Mouse (Mus musculus): ENCODE results near the gene Rad51b. TPM values are rescaled to one million over a fixed set of nuclear protein-coding genes. Genes with fewer than 3 reads are reported as not detected.

The Rad51b gene
- polyA plus RNA-seq, 1 experiment: 13.8 TPM

- no peak overlapping the region for H3K4me3 ChIP-seq (ENCODE audit: low read depth, low read length)
- H3K4me1 ChIP-seq (ENCODE audit: control insufficient read depth, insufficient read depth, low read length): no peaks in the 10 kb centered on the region
- H3K36me3 ChIP-seq (ENCODE audit: control insufficient read depth, insufficient read depth, low read length, poor library complexity, severe bottlenecking): no peaks in the 10 kb centered on the region
- H3K27me3 ChIP-seq (ENCODE audit: control insufficient read depth, insufficient read depth, low read length, poor library complexity, severe bottlenecking): no peaks in the 10 kb centered on the region
- no peak overlapping the region for H3K9ac ChIP-seq (ENCODE audit: low read depth, poor library complexity, severe bottlenecking)
- TF ChIP-seq EP300 (IDR thresholded peaks at IDR 0.05; ENCODE audit: insufficient read depth, low read depth, low read length) (no peak), CTCF (IDR thresholded peaks at IDR 0.05; ENCODE audit: low read depth, low read length) (no peak), POLR2A (IDR thresholded peaks at IDR 0.05; ENCODE audit: insufficient read depth, low read length) (no peak)
- no peaks in the 10 kb centered on the region for H3K9me3 ChIP-seq (replicated peaks; ENCODE audit: control insufficient read depth, insufficient read depth, low read length, poor library complexity, severe bottlenecking)
- H3K27ac ChIP-seq (ENCODE audit: insufficient read depth, low read length): no peak overlapping the region
Observed at GRCm38 (mm10) chr12:79441210-79442005, 144.3 kb downstream of the Rad51b start.

GRCm38 (mm10) chr12:79442126-79442525, 145.0 kb downstream of the Rad51b start:
- Histone ChIP-seq H3K4me1 (ENCODE audit: control insufficient read depth, insufficient read depth, low read length) (no peaks in the 10 kb centered on the region), H3K36me3 (ENCODE audit: control insufficient read depth, insufficient read depth, low read length, poor library complexity, severe bottlenecking) (no peaks in the 10 kb centered on the region), H3K27me3 (ENCODE audit: control insufficient read depth, insufficient read depth, low read length, poor library complexity, severe bottlenecking) (no peaks in the 10 kb centered on the region), H3K27ac (ENCODE audit: insufficient read depth, low read length) (no peak overlapping the region), H3K9me3 (replicated peaks; ENCODE audit: control insufficient read depth, insufficient read depth, low read length, poor library complexity, severe bottlenecking) (no peaks in the 10 kb centered on the region), H3K4me3 (ENCODE audit: low read depth, low read length) (no peak overlapping the region), H3K9ac (ENCODE audit: low read depth, poor library complexity, severe bottlenecking) (no peak overlapping the region)
- TF ChIP-seq EP300 (IDR thresholded peaks at IDR 0.05; ENCODE audit: insufficient read depth, low read depth, low read length): no peak
- no peak for TF ChIP-seq POLR2A (IDR thresholded peaks at IDR 0.05; ENCODE audit: insufficient read depth, low read length)
- TF ChIP-seq CTCF (IDR thresholded peaks at IDR 0.05; ENCODE audit: low read depth, low read length): no peak

GRCm38 (mm10) chr12:79442836-79443390, 145.8 kb downstream of the Rad51b start:
- Histone ChIP-seq H3K9ac (ENCODE audit: low read depth, poor library complexity, severe bottlenecking) (no peak overlapping the region), H3K9me3 (replicated peaks; ENCODE audit: control insufficient read depth, insufficient read depth, low read length, poor library complexity, severe bottlenecking) (no peaks in the 10 kb centered on the region), H3K4me1 (ENCODE audit: control insufficient read depth, insufficient read depth, low read length) (no peaks in the 10 kb centered on the region), H3K4me3 (ENCODE audit: low read depth, low read length) (no peak overlapping the region), H3K36me3 (ENCODE audit: control insufficient read depth, insufficient read depth, low read length, poor library complexity, severe bottlenecking) (no peaks in the 10 kb centered on the region), H3K27ac (ENCODE audit: insufficient read depth, low read length) (no peak overlapping the region), H3K27me3 (ENCODE audit: control insufficient read depth, insufficient read depth, low read length, poor library complexity, severe bottlenecking) (no peaks in the 10 kb centered on the region)
- TF ChIP-seq CTCF (IDR thresholded peaks at IDR 0.05; ENCODE audit: low read depth, low read length) (no peak), POLR2A (IDR thresholded peaks at IDR 0.05; ENCODE audit: insufficient read depth, low read length) (no peak), EP300 (IDR thresholded peaks at IDR 0.05; ENCODE audit: insufficient read depth, low read depth, low read length) (no peak)

GRCm38 (mm10) chr12:79444646-79445045, 147.6 kb downstream of the Rad51b start:
- Histone ChIP-seq H3K9me3 (replicated peaks; ENCODE audit: control insufficient read depth, insufficient read depth, low read length, poor library complexity, severe bottlenecking) (no peaks in the 10 kb centered on the region), H3K27me3 (ENCODE audit: control insufficient read depth, insufficient read depth, low read length, poor library complexity, severe bottlenecking) (no peaks in the 10 kb centered on the region), H3K4me1 (ENCODE audit: control insufficient read depth, insufficient read depth, low read length) (no peaks in the 10 kb centered on the region), H3K36me3 (ENCODE audit: control insufficient read depth, insufficient read depth, low read length, poor library complexity, severe bottlenecking) (no peaks in the 10 kb centered on the region), H3K4me3 (ENCODE audit: low read depth, low read length) (no peak overlapping the region), H3K9ac (ENCODE audit: low read depth, poor library complexity, severe bottlenecking) (no peak overlapping the region), H3K27ac (ENCODE audit: insufficient read depth, low read length) (no peak overlapping the region)
- TF ChIP-seq EP300 (IDR thresholded peaks at IDR 0.05; ENCODE audit: insufficient read depth, low read depth, low read length): no peak
- TF ChIP-seq CTCF (IDR thresholded peaks at IDR 0.05; ENCODE audit: low read depth, low read length): no peak
- no peak for TF ChIP-seq POLR2A (IDR thresholded peaks at IDR 0.05; ENCODE audit: insufficient read depth, low read length)

- Histone ChIP-seq H3K4me3 (ENCODE audit: low read depth, low read length) (no peak overlapping the region), H3K9me3 (replicated peaks; ENCODE audit: control insufficient read depth, insufficient read depth, low read length, poor library complexity, severe bottlenecking) (no peaks in the 10 kb centered on the region), H3K27ac (ENCODE audit: insufficient read depth, low read length) (no peak overlapping the region), H3K36me3 (ENCODE audit: control insufficient read depth, insufficient read depth, low read length, poor library complexity, severe bottlenecking) (no peaks in the 10 kb centered on the region), H3K4me1 (ENCODE audit: control insufficient read depth, insufficient read depth, low read length) (no peaks in the 10 kb centered on the region), H3K27me3 (ENCODE audit: control insufficient read depth, insufficient read depth, low read length, poor library complexity, severe bottlenecking) (no peaks in the 10 kb centered on the region), H3K9ac (ENCODE audit: low read depth, poor library complexity, severe bottlenecking) (no peak overlapping the region)
- TF ChIP-seq EP300 (IDR thresholded peaks at IDR 0.05; ENCODE audit: insufficient read depth, low read depth, low read length): no peak
- TF ChIP-seq POLR2A (IDR thresholded peaks at IDR 0.05; ENCODE audit: insufficient read depth, low read length): no peak
- TF ChIP-seq CTCF (IDR thresholded peaks at IDR 0.05; ENCODE audit: low read depth, low read length): no peak
Observed at GRCm38 (mm10) chr12:79447039-79447438, 150.0 kb downstream of the Rad51b start.

- Histone ChIP-seq H3K4me3 (ENCODE audit: low read depth, low read length) (no peak overlapping the region), H3K9me3 (replicated peaks; ENCODE audit: control insufficient read depth, insufficient read depth, low read length, poor library complexity, severe bottlenecking) (no peaks in the 10 kb centered on the region), H3K27ac (ENCODE audit: insufficient read depth, low read length) (no peak overlapping the region), H3K36me3 (ENCODE audit: control insufficient read depth, insufficient read depth, low read length, poor library complexity, severe bottlenecking) (no peaks in the 10 kb centered on the region), H3K27me3 (ENCODE audit: control insufficient read depth, insufficient read depth, low read length, poor library complexity, severe bottlenecking) (no peaks in the 10 kb centered on the region), H3K9ac (ENCODE audit: low read depth, poor library complexity, severe bottlenecking) (no peak overlapping the region), H3K4me1 (ENCODE audit: control insufficient read depth, insufficient read depth, low read length) (no peaks in the 10 kb centered on the region)
- no peak for TF ChIP-seq EP300 (IDR thresholded peaks at IDR 0.05; ENCODE audit: insufficient read depth, low read depth, low read length)
- TF ChIP-seq POLR2A (IDR thresholded peaks at IDR 0.05; ENCODE audit: insufficient read depth, low read length): no peak
- TF ChIP-seq CTCF (IDR thresholded peaks at IDR 0.05; ENCODE audit: low read depth, low read length): no peak
Observed at GRCm38 (mm10) chr12:79449817-79450411, 152.8 kb downstream of the Rad51b start.
